9 mouse cellular contexts compared by ENCODE assay signal in genomic region chr8:95352151-95352870, GRCm38 (mm10). TPM values are rescaled to one million over a fixed set of nuclear protein-coding genes. Genes with fewer than 3 reads are reported as not detected.
DNase-seq lines count a peak whose midpoint lies in the region; ATAC-seq lines count a peak whose summit lies in the region.
"Had no signal": no experiment of that assay in that cellular context is flagged by ENCODE, and none has a peak within 500 bp of the region (broad histone marks: within the 10 kb centered on the region; RNA-seq: fewer than 3 reads in every experiment).

TSS of gene Mmp15 (plus strand) at chr8:95352268.

- peak within 1 kb of the TSS; percentile 59 for H3K9ac ChIP-seq in embryonic facial prominence, embryonic 15.5 days
- H3K9ac ChIP-seq in heart, embryonic 11.5 days (ENCODE audit: low read depth, low read length): peak within 1 kb of the TSS; percentile 99
- H3K9ac ChIP-seq in kidney, embryonic 15.5 days: peak within 1 kb of the TSS; percentile 84
- peak within 1 kb of the TSS; percentile 59 for H3K9ac ChIP-seq in liver, embryonic 12.5 days
- H3K9ac ChIP-seq in neural tube, embryonic 11.5 days (ENCODE audit: low read length): peak within 1 kb of the TSS; percentile 94

- peaks cover 41% of the 10 kb centered on the region for H3K4me1 ChIP-seq in embryonic facial prominence, embryonic 15.5 days
- H3K4me1 ChIP-seq in heart, embryonic 11.5 days (ENCODE audit: control insufficient read depth, insufficient read depth, low read length): peaks cover 46% of the 10 kb centered on the region
- peaks cover 51% of the 10 kb centered on the region for H3K4me1 ChIP-seq in kidney, embryonic 15.5 days
- H3K4me1 ChIP-seq in liver, embryonic 12.5 days: peaks cover 10% of the 10 kb centered on the region; the same call in 1 of the 2 replicates
- H3K4me1 ChIP-seq in neural tube, embryonic 11.5 days (ENCODE audit: control insufficient read depth, insufficient read depth, low read length): peaks cover 9% of the 10 kb centered on the region

- under 1% methylated on average over 80 of the region's 80 CpGs for WGBS in embryonic facial prominence, embryonic 15.5 days
- WGBS in heart, embryonic 11.5 days (ENCODE audit: insufficient replicate concordance): under 1% methylated on average over 68 of the region's 80 CpGs
- WGBS in kidney, embryonic 15.5 days: under 1% methylated on average over 80 of the region's 80 CpGs
- 1% methylated on average over 80 of the region's 80 CpGs for WGBS in liver, embryonic 12.5 days (ENCODE audit: insufficient replicate concordance)
- under 1% methylated on average over 78 of the region's 80 CpGs for WGBS in neural tube, embryonic 11.5 days

- ATAC-seq in embryonic facial prominence, embryonic 15.5 days (ENCODE audit: insufficient number of reproducible peaks, low FRiP score, low TSS enrichment, low read depth): peak; percentile 36; the same call in 1 of the 2 replicates
- ATAC-seq in heart, embryonic 11.5 days (replicated peaks; ENCODE audit: insufficient number of reproducible peaks, low FRiP score, low TSS enrichment): peak; percentile 68
- peak; percentile 85 for ATAC-seq in kidney, embryonic 15.5 days (replicated peaks; ENCODE audit: low FRiP score)
- peak; percentile 42; the same call in 1 of the 2 replicates for ATAC-seq in liver, embryonic 12.5 days
- peak; percentile 85 for ATAC-seq in neural tube, embryonic 11.5 days (ENCODE audit: insufficient read depth, low FRiP score, low TSS enrichment)

- DNase-seq in urinary bladder, adult 18-20 months (ENCODE audit: low spot score in 2 of 2): peak; percentile 71 to 77
- DNase-seq in urinary bladder, postnatal 10 days (ENCODE audit: low spot score): no peak
- DNase-seq in neural tube, embryonic 11.5 days (ENCODE audit: low spot score): peak; percentile 87
- DNase-seq in urinary bladder, postnatal 14 days (ENCODE audit: low spot score): peak; percentile 82

- H3K4me2 ChIP-seq in embryonic facial prominence, embryonic 15.5 days (replicated peaks): peak within 1 kb of the TSS; percentile 99
- H3K4me2 ChIP-seq in heart, embryonic 11.5 days: peak within 1 kb of the TSS; percentile 85
- peak within 1 kb of the TSS; percentile 99 for H3K4me2 ChIP-seq in kidney, embryonic 15.5 days
- peak within 1 kb of the TSS; percentile 71 for H3K4me2 ChIP-seq in liver, embryonic 12.5 days
- H3K4me2 ChIP-seq in neural tube, embryonic 11.5 days (ENCODE audit: low read depth): peak within 1 kb of the TSS; percentile 92

- H3K4me3 ChIP-seq in embryonic facial prominence, embryonic 15.5 days (replicated peaks): peak within 1 kb of the TSS; percentile 72
- H3K4me3 ChIP-seq in heart, embryonic 11.5 days (ENCODE audit: low read depth, low read length): peak within 1 kb of the TSS; percentile 92
- H3K4me3 ChIP-seq in kidney, embryonic 15.5 days (replicated peaks): peak within 1 kb of the TSS; percentile 84
- H3K4me3 ChIP-seq in liver, embryonic 12.5 days: peak within 1 kb of the TSS; percentile 54
- peak within 1 kb of the TSS; percentile 81 for H3K4me3 ChIP-seq in neural tube, embryonic 11.5 days (ENCODE audit: low read depth, low read length)

- H3K27me3 ChIP-seq in embryonic facial prominence, embryonic 15.5 days: peaks cover 28% of the 10 kb centered on the region
- H3K27me3 ChIP-seq in heart, embryonic 11.5 days (ENCODE audit: control insufficient read depth, insufficient read depth, low read length): no peaks in the 10 kb centered on the region; the same call in 1 of the 2 replicates
- peaks cover 12% of the 10 kb centered on the region; the same call in 1 of the 2 replicates for H3K27me3 ChIP-seq in kidney, embryonic 15.5 days
- H3K27me3 ChIP-seq in liver, embryonic 12.5 days (replicated peaks): peaks cover 90% of the 10 kb centered on the region
- peaks cover 4% of the 10 kb centered on the region; the same call in 1 of the 2 replicates for H3K27me3 ChIP-seq in neural tube, embryonic 11.5 days (ENCODE audit: control insufficient read depth, insufficient read depth, low read length)
- H3K27me3 ChIP-seq: CH12.LX had no signal

- no peaks in the 10 kb centered on the region for H3K9me3 ChIP-seq in embryonic facial prominence, embryonic 15.5 days (replicated peaks)
- no peaks in the 10 kb centered on the region for H3K9me3 ChIP-seq in heart, embryonic 11.5 days (replicated peaks; ENCODE audit: control insufficient read depth, low read length)
- H3K9me3 ChIP-seq in kidney, embryonic 15.5 days (replicated peaks): no peaks in the 10 kb centered on the region
- H3K9me3 ChIP-seq in liver, embryonic 12.5 days (replicated peaks): no peaks in the 10 kb centered on the region
- H3K9me3 ChIP-seq in neural tube, embryonic 11.5 days (ENCODE audit: control insufficient read depth, low read length): no peaks in the 10 kb centered on the region

- H3K27ac ChIP-seq in embryonic facial prominence, embryonic 15.5 days (replicated peaks): peak within 1 kb of the TSS; percentile 55
- H3K27ac ChIP-seq in heart, embryonic 11.5 days (ENCODE audit: low read depth, low read length): peak within 1 kb of the TSS; percentile 91
- H3K27ac ChIP-seq in kidney, embryonic 15.5 days: peak within 1 kb of the TSS; percentile 81
- no peak within 1 kb of the TSS for H3K27ac ChIP-seq in liver, embryonic 12.5 days
- peak within 1 kb of the TSS; percentile 83 for H3K27ac ChIP-seq in neural tube, embryonic 11.5 days (ENCODE audit: low read depth, low read length)

- no peaks in the 10 kb centered on the region for H3K36me3 ChIP-seq in embryonic facial prominence, embryonic 15.5 days
- H3K36me3 ChIP-seq in heart, embryonic 11.5 days (ENCODE audit: control insufficient read depth, insufficient read depth, low read length): no peaks in the 10 kb centered on the region
- no peaks in the 10 kb centered on the region for H3K36me3 ChIP-seq in kidney, embryonic 15.5 days
- no peaks in the 10 kb centered on the region for H3K36me3 ChIP-seq in liver, embryonic 12.5 days
- H3K36me3 ChIP-seq in neural tube, embryonic 11.5 days (ENCODE audit: control insufficient read depth, insufficient read depth, low read length): no peaks in the 10 kb centered on the region; the same call in 1 of the 2 replicates

RNA-seq across cellular contexts. Expression of gene Mmp15, which starts in this region (rescaled TPM):
- 12.6 and 13.0 TPM in 2 replicates for polyA plus RNA-seq in embryonic facial prominence, embryonic 15.5 days (2015; fragmentation: Nextera tagmentation; extraction: Ambion mirVana)
- 38.1 and 43.1 TPM in 2 replicates for polyA plus RNA-seq in heart, embryonic 11.5 days (2014; fragmentation: Nextera tagmentation; extraction: Ambion mirVana)
- polyA plus RNA-seq in kidney, embryonic 15.5 days (2015; fragmentation: Nextera tagmentation; extraction: Ambion mirVana): 10.0 and 12.3 TPM in 2 replicates
- polyA plus RNA-seq in liver, embryonic 12.5 days (2016; fragmentation: Nextera tagmentation; extraction: Ambion mirVana): 2.9 TPM in 2 replicates
- polyA plus RNA-seq in neural tube, embryonic 11.5 days (2014; fragmentation: Nextera tagmentation; extraction: Ambion mirVana): 20.2 and 21.1 TPM in 2 replicates
